Mouse (Mus musculus): ENCODE measurements around the gene Olfr324. TPM values are rescaled to one million over a fixed set of nuclear protein-coding genes. Genes with fewer than 3 reads are reported as not detected.

The Olfr324 gene
- polyA plus RNA-seq, 1 experiment from 2014 or later = not detected

DNA sequence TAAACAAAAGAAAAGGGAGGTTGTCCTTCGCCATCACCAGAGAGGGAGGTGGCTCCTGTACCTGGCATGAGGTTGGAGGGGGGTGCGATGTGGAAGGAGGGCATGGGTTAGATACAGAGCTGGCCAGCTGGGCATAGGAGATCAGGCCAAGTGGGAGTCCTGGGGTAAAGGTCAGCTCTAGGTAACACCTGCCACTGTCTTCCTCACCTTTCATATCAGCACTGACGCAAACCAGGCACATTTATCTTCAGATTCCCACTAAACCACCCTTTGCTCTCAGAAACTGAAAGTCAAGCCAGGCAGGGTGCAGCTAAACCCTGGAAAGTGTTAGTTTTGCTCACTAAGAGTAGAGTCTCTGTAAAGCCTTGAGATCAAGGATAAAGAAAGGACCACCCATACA lies 23.5 kb downstream of the Olfr324 start:
- H3K4me3 ChIP-seq (ENCODE audit: low read depth, low read length) = no peak overlapping the region
- ATAC-seq (ENCODE audit: insufficient read depth, low FRiP score, low TSS enrichment) (no peak), DNase-seq (ENCODE audit: low spot score) (no peak)
- no peaks in the 10 kb centered on the region for H3K9me3 ChIP-seq (ENCODE audit: control insufficient read depth, low read length)
- H3K27ac ChIP-seq (ENCODE audit: low read depth, low read length) = no peak overlapping the region
- no peaks in the 10 kb centered on the region for H3K4me1 ChIP-seq (ENCODE audit: control insufficient read depth, insufficient read depth, low read length)
- H3K36me3 ChIP-seq (ENCODE audit: control insufficient read depth, insufficient read depth, low read length) = no peaks in the 10 kb centered on the region
- no peak overlapping the region for H3K9ac ChIP-seq (ENCODE audit: low read length)
- 82% methylated on average over 3 of the region's 3 CpGs for WGBS
- no peaks in the 10 kb centered on the region for H3K27me3 ChIP-seq (ENCODE audit: control insufficient read depth, insufficient read depth, low read length)
- no peak overlapping the region for H3K4me2 ChIP-seq (ENCODE audit: low read depth)

DNA sequence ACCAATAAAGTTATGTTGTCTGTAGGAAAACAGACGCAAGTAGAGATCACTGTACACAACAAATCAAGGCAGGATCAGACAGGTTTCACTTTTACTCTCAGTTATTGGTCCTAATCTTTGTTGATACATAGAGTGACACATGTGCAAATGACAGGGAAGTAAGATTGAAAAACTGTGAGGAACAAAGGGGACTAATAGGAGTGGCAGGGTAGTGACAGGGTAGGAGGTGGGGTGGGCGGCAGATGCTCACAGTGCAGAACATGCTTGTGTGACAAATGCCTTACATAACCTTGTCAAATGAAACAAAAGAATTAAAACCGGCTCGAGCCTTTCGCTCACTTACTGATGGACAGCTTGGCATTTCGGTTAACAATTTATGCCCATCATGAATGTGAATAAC lies 23.9 kb downstream of the Olfr324 start:
- Histone ChIP-seq H3K27ac (ENCODE audit: low read depth, low read length) (no peak overlapping the region), H3K4me1 (ENCODE audit: control insufficient read depth, insufficient read depth, low read length) (no peaks in the 10 kb centered on the region), H3K9me3 (ENCODE audit: control insufficient read depth, low read length) (no peaks in the 10 kb centered on the region), H3K4me3 (ENCODE audit: low read depth, low read length) (no peak overlapping the region), H3K4me2 (ENCODE audit: low read depth) (no peak overlapping the region), H3K9ac (ENCODE audit: low read length) (no peak overlapping the region), H3K27me3 (ENCODE audit: control insufficient read depth, insufficient read depth, low read length) (no peaks in the 10 kb centered on the region), H3K36me3 (ENCODE audit: control insufficient read depth, insufficient read depth, low read length) (no peaks in the 10 kb centered on the region)
- ATAC-seq (ENCODE audit: insufficient read depth, low FRiP score, low TSS enrichment) (no peak), DNase-seq (ENCODE audit: low spot score) (no peak)
- 75% methylated on average over 6 of the region's 6 CpGs for WGBS

DNA sequence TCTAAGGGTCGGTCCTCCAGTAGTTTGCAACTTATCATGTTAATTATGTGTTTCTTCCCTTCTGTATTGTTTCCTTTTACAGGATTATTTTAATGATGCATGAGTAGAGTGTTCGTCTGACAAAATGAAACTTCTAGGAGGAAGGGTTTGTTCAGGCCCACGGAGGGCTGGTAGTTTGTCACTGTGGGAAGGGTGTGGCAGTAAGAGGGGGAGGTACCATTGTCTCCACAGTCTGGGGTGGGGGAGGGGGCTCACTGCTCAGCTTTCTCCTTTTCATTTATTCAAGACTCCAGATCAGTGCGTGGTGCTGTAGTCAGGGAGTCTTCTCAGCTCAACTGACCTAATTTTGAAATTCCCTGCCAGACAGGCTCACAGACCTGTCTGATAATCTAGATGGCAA lies 31.2 kb downstream of the Olfr324 start:
- no peak overlapping the region for H3K4me3 ChIP-seq (ENCODE audit: low read depth, low read length)
- 70% methylated on average over 4 of the region's 4 CpGs for WGBS
- ATAC-seq (ENCODE audit: insufficient read depth, low FRiP score, low TSS enrichment) = no peak
- H3K9ac ChIP-seq (ENCODE audit: low read length) = no peak overlapping the region
- no peak overlapping the region for H3K4me2 ChIP-seq (ENCODE audit: low read depth)
- no peaks in the 10 kb centered on the region for H3K36me3 ChIP-seq (ENCODE audit: control insufficient read depth, insufficient read depth, low read length)
- H3K9me3 ChIP-seq (ENCODE audit: control insufficient read depth, low read length) = no peaks in the 10 kb centered on the region
- H3K27me3 ChIP-seq (ENCODE audit: control insufficient read depth, insufficient read depth, low read length) = no peaks in the 10 kb centered on the region
- H3K4me1 ChIP-seq (ENCODE audit: control insufficient read depth, insufficient read depth, low read length) = no peaks in the 10 kb centered on the region
- no peak overlapping the region for H3K27ac ChIP-seq (ENCODE audit: low read depth, low read length)
- no peak for DNase-seq (ENCODE audit: low spot score)

DNA sequence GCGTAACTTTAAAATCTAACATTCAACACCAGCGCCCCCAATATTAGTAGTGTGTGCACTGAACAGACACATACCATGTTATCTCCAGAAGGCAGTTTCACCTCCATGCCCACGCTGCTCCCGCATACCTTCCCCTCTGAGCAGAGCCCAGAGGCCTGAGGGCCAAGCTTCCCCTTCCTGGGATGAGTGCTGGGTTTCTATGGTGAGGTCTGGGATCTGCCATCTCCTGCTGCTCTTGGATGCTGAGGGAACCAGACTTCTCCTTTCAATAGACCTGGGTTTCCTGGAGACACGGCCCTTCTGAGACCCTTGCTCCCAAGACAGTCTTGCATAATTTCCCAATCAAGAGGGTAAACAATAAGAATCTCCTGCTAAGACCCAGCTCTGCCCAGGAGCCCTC lies 35.5 kb downstream of the Olfr324 start, which contains the start of gene Olfr323:
Olfr323 (minus strand) TSS at position 101 of the 400 bp plus-strand sequence.
- Histone ChIP-seq H3K9ac (ENCODE audit: low read length) (no peak within 1 kb of the TSS), H3K27me3 (ENCODE audit: control insufficient read depth, insufficient read depth, low read length) (no peaks in the 10 kb centered on the region), H3K4me3 (ENCODE audit: low read depth, low read length) (no peak within 1 kb of the TSS), H3K36me3 (ENCODE audit: control insufficient read depth, insufficient read depth, low read length) (no peaks in the 10 kb centered on the region), H3K9me3 (ENCODE audit: control insufficient read depth, low read length) (no peaks in the 10 kb centered on the region), H3K4me1 (ENCODE audit: control insufficient read depth, insufficient read depth, low read length) (no peaks in the 10 kb centered on the region), H3K27ac (ENCODE audit: low read depth, low read length) (no peak within 1 kb of the TSS), H3K4me2 (ENCODE audit: low read depth) (no peak within 1 kb of the TSS)
- ATAC-seq (ENCODE audit: insufficient read depth, low FRiP score, low TSS enrichment) (no peak), DNase-seq (ENCODE audit: low spot score) (no peak)
- 86% methylated on average over 5 of the region's 5 CpGs for WGBS

DNA sequence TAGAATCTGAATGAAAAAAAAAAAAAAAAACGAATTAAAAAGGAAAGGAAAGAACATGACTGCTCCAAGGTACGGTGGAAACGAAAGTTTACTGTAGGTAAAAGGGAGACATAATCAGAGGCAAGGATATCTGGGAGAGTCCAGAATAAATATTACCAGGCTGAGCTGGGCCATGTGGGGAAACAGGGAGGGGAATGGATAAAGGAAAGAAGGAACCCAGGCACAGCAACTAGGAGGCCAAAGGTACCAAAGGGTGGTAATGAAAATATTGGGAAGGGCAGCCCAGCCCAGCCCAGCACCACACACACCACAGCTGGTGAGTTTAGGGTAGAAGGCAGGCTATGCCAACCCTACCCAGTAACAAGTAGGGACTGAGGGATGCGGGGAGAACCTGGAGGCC lies 40.0 kb downstream of the Olfr324 start:
- no peak for DNase-seq (ENCODE audit: low spot score)
- Histone ChIP-seq H3K4me3 (ENCODE audit: low read depth, low read length) (no peak overlapping the region), H3K27ac (ENCODE audit: low read depth, low read length) (no peak overlapping the region), H3K4me2 (ENCODE audit: low read depth) (no peak overlapping the region), H3K9me3 (ENCODE audit: control insufficient read depth, low read length) (no peaks in the 10 kb centered on the region), H3K4me1 (ENCODE audit: control insufficient read depth, insufficient read depth, low read length) (no peaks in the 10 kb centered on the region), H3K9ac (ENCODE audit: low read length) (no peak overlapping the region), H3K27me3 (ENCODE audit: control insufficient read depth, insufficient read depth, low read length) (no peaks in the 10 kb centered on the region), H3K36me3 (ENCODE audit: control insufficient read depth, insufficient read depth, low read length) (no peaks in the 10 kb centered on the region)
- 69% methylated on average over 4 of the region's 4 CpGs for WGBS
- ATAC-seq (ENCODE audit: insufficient read depth, low FRiP score, low TSS enrichment) = no peak

DNA sequence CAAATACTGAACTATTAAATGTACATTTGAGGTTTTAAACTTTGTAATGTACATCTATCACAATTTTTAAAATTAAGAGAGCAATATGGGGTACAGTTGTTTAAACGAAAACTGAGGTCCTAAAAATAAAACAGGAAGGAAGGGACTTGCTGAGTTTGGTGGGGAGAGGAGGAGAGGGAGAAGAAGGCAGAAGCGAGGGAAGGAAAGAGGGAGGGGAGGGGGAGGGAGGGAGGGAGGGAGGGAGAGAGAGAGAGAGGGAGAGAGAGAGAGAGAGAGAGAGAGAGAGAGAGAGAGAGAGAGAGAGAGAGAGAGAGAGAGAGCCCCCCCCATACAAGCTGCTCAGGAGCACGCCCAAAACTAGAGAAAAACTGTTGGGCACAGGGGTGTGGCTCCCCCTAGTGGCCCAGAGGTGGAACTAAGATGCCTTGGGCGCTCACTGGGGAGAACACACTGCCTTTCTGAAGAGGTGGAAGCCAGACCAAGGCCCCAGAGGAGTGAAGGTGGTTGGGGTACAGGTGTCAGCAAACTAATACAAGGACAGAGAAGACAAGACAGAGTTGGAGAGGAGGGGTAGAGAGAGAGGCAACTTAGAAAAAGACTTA lies 41.6 kb downstream of the Olfr324 start:
- H3K9ac ChIP-seq (ENCODE audit: low read length) = no peak overlapping the region
- H3K4me3 ChIP-seq (ENCODE audit: low read depth, low read length) = no peak overlapping the region
- WGBS = 20% methylated on average over 3 of the region's 4 CpGs
- no peak for ATAC-seq (ENCODE audit: insufficient read depth, low FRiP score, low TSS enrichment)
- DNase-seq (ENCODE audit: low spot score) = peak; percentile 67
- no peaks in the 10 kb centered on the region for H3K9me3 ChIP-seq (ENCODE audit: control insufficient read depth, low read length)
- 0 out of 2 replicates have a peak, but pooled peaks cover 6% of the 10 kb centered on the region for H3K27me3 ChIP-seq (ENCODE audit: control insufficient read depth, insufficient read depth, low read length)
- no peaks in the 10 kb centered on the region for H3K36me3 ChIP-seq (ENCODE audit: control insufficient read depth, insufficient read depth, low read length)
- H3K4me2 ChIP-seq (ENCODE audit: low read depth) = no peak overlapping the region
- no peak overlapping the region for H3K27ac ChIP-seq (ENCODE audit: low read depth, low read length)
- H3K4me1 ChIP-seq (ENCODE audit: control insufficient read depth, insufficient read depth, low read length) = peaks cover 4% of the 10 kb centered on the region

DNA sequence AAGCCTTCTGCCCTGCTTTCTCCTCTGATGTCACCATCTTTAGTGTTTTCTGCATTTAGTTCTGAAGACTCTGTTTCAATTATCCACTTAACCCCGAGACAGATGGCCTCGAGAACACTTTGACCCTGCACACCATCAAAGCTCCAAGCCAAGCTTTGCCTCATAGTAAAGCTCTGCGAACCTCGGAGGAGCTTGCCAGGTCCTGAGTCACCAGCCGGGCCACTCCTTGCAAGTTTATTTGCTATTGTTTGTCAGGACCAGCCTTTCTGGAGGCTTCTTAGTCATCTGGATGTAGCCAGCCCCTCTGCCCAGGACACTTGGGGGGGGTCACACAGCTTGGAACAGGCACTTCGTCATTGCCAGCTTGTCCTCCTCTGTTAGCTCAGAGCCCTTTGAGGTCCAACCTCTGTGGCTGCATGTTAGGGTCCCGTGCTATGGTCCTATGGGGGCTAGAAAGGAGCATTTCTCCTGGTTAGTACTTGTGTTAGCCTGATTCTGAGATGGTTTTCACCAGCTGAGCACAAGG lies 43.3 kb downstream of the Olfr324 start:
- no peaks in the 10 kb centered on the region for H3K36me3 ChIP-seq (ENCODE audit: control insufficient read depth, insufficient read depth, low read length)
- H3K4me1 ChIP-seq (ENCODE audit: control insufficient read depth, insufficient read depth, low read length) = peaks cover 4% of the 10 kb centered on the region
- ATAC-seq (ENCODE audit: insufficient read depth, low FRiP score, low TSS enrichment) = no peak
- H3K27ac ChIP-seq (ENCODE audit: low read depth, low read length) = no peak overlapping the region
- H3K27me3 ChIP-seq (ENCODE audit: control insufficient read depth, insufficient read depth, low read length) = 0 out of 2 replicates have a peak, but pooled peaks cover 6% of the 10 kb centered on the region
- H3K4me2 ChIP-seq (ENCODE audit: low read depth) = no peak overlapping the region
- no peaks in the 10 kb centered on the region for H3K9me3 ChIP-seq (ENCODE audit: control insufficient read depth, low read length)
- WGBS = 61% methylated on average over 7 of the region's 7 CpGs
- H3K9ac ChIP-seq (ENCODE audit: low read length) = no peak overlapping the region
- DNase-seq (ENCODE audit: low spot score) = no peak
- H3K4me3 ChIP-seq (ENCODE audit: low read depth, low read length) = no peak overlapping the region

DNA sequence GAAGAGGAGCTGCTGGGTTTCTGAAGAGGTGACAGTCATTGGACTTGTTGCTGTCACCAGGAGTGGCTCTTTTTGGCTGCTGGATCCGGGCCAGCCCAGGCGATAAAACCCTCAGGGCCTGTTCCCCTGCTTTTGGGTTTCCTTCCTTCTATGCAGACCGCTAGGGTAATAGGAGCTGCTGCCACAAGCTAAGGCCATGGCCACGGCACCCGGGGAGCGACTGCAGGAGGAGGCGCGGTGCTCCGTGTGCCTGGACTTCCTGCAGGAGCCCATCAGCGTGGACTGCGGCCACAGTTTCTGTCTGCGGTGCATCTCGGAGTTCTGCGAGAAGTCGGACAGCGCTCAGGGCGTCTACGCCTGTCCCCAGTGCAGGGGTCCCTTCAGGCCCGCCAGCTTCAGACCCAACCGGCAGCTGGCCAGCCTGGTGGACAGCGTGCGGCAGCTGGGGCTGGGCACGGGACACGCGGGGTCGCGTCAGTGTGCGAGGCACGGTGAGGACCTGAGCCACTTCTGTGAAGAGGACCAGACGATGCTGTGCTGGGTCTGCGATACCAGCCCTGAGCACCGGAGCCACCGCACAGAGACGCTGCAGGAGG lies 45.5 kb downstream of the Olfr324 start, which contains the start of gene Trim58:
Trim58 (plus strand) TSS at position 194 of the 596 bp plus-strand sequence.
- WGBS = 5% methylated on average over 34 of the region's 34 CpGs
- Histone ChIP-seq H3K9ac (ENCODE audit: low read length) (peak within 1 kb of the TSS; percentile 50), H3K4me2 (ENCODE audit: low read depth) (peak within 1 kb of the TSS; percentile 82), H3K27me3 (ENCODE audit: control insufficient read depth, insufficient read depth, low read length) (0 out of 2 replicates have a peak, but pooled peaks cover 6% of the 10 kb centered on the region), H3K4me3 (ENCODE audit: low read depth, low read length) (peak within 1 kb of the TSS; percentile 32), H3K27ac (ENCODE audit: low read depth, low read length) (no peak within 1 kb of the TSS), H3K36me3 (ENCODE audit: control insufficient read depth, insufficient read depth, low read length) (no peaks in the 10 kb centered on the region), H3K4me1 (ENCODE audit: control insufficient read depth, insufficient read depth, low read length) (peaks cover 4% of the 10 kb centered on the region), H3K9me3 (ENCODE audit: control insufficient read depth, low read length) (no peaks in the 10 kb centered on the region)
- ATAC-seq (ENCODE audit: insufficient read depth, low FRiP score, low TSS enrichment) = no peak
- peak; percentile 59 for DNase-seq (ENCODE audit: low spot score)

DNA sequence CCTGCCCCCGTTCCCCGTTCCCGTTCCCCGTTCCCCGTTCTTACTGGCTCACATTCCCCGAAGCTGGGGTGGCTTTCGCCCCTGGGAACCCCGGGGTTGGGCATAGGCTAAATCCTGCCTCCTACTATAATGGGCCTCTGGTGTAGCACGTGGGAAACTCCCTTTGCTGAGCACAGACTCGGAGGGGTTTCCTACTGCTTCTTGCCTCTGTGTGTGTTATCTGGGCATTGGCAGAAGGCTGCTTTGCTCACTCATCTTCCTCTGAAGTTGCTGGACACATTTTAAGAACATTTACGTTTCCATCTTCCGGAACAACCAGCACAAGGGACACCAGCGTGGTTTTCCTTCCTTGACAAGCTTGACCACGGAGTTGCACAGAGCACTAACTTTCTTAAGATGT lies 46.1 kb downstream of the Olfr324 start:
- Histone ChIP-seq H3K4me1 (ENCODE audit: control insufficient read depth, insufficient read depth, low read length) (peaks cover 4% of the 10 kb centered on the region), H3K27ac (ENCODE audit: low read depth, low read length) (no peak overlapping the region), H3K4me3 (ENCODE audit: low read depth, low read length) (peak overlapping the region; percentile 32; the same call in 1 of the 2 replicates), H3K9ac (ENCODE audit: low read length) (peak overlapping the region; percentile 50), H3K36me3 (ENCODE audit: control insufficient read depth, insufficient read depth, low read length) (no peaks in the 10 kb centered on the region), H3K4me2 (ENCODE audit: low read depth) (peak overlapping the region; percentile 82), H3K9me3 (ENCODE audit: control insufficient read depth, low read length) (no peaks in the 10 kb centered on the region), H3K27me3 (ENCODE audit: control insufficient read depth, insufficient read depth, low read length) (0 out of 2 replicates have a peak, but pooled peaks cover 6% of the 10 kb centered on the region)
- ATAC-seq (ENCODE audit: insufficient read depth, low FRiP score, low TSS enrichment) (no peak), DNase-seq (ENCODE audit: low spot score) (no peak)
- 25% methylated on average over 14 of the region's 14 CpGs for WGBS
